Mouse (Mus musculus) frontal cortex, postnatal 10 days (tissue): ENCODE data around the gene Cfd.
A peak's percentile ranks its signal among the peaks of the same experiment; 100 is the strongest.

Experiments
- DNase-seq, 2 experiments: peaks; one replicate each; pipeline ENCODE4 v3.0.0; 2022; ENCODE audit warnings: low spot score in 2 of 2, mixed read lengths in 1 of 2

Gene Cfd

GRCm38 (mm10) chr10:79918231-79919078 lies 27.8 kb downstream of the Cfd start:
- no peak for DNase-seq

- DNase-seq = no peak
Observed at GRCm38 (mm10) chr10:79919251-79919849, 28.7 kb downstream of the Cfd start.

GRCm38 (mm10) chr10:79920056-79920890 lies 29.6 kb downstream of the Cfd start:
- DNase-seq = no peak

- no peak for DNase-seq
Observed at GRCm38 (mm10) chr10:79920958-79921535, 30.4 kb downstream of the Cfd start, which contains the start of gene R3hdm4. Gene R3hdm4, minus strand, starts transcription at chr10:79921208.

GRCm38 (mm10) chr10:79921572-79921971 lies 30.9 kb downstream of the Cfd start:
- DNase-seq = no peak

- DNase-seq = peak; percentile 81 to 92
Observed at GRCm38 (mm10) chr10:79924998-79925784, 34.5 kb downstream of the Cfd start.

GRCm38 (mm10) chr10:79925785-79926490 lies 35.3 kb downstream of the Cfd start:
- no peak for DNase-seq

GRCm38 (mm10) chr10:79926491-79927323 lies 36.1 kb downstream of the Cfd start, which contains the start of gene Arid3a:
Gene Arid3a, plus strand, starts transcription at chr10:79927043.
- DNase-seq = peak; percentile 79 to 84

GRCm38 (mm10) chr10:79927324-79928029 lies 36.8 kb downstream of the Cfd start:
- peak in 1 of 2 experiments; percentile 54 for DNase-seq

- DNase-seq = no peak
Observed at GRCm38 (mm10) chr10:79928030-79928694, 37.5 kb downstream of the Cfd start.

- DNase-seq = no peak
Observed at GRCm38 (mm10) chr10:79928907-79929701, 38.5 kb downstream of the Cfd start.

GRCm38 (mm10) chr10:79929967-79930825 lies 39.5 kb downstream of the Cfd start:
- no peak for DNase-seq

GRCm38 (mm10) chr10:79930826-79931186 lies 40.2 kb downstream of the Cfd start:
- no peak for DNase-seq

- DNase-seq = no peak
Observed at GRCm38 (mm10) chr10:79931797-79932196, 41.1 kb downstream of the Cfd start.

GRCm38 (mm10) chr10:79932736-79933135 lies 42.1 kb downstream of the Cfd start:
- peak; percentile 63 to 68 for DNase-seq

GRCm38 (mm10) chr10:79933145-79933679 lies 42.6 kb downstream of the Cfd start:
- no peak for DNase-seq
